Mouse (Mus musculus) forebrain, embryonic 11.5 days (tissue): ENCODE results near the gene Rapgef2. TPM values are rescaled to one million over a fixed set of nuclear protein-coding genes. Genes with fewer than 3 reads are reported as not detected.

Experiments
- ATAC-seq: fragments of 200-750 bp; cut with Nextera tagmentation; replicated peaks from 2 replicates; pipeline ENCODE4 v1.8.0; 2017; ENCODE audit warnings: moderate TSS enrichment; ENCODE audit not compliant: low FRiP score
- DNase-seq: peaks from one replicate; pipeline ENCODE4 v3.0.0-alpha.2; 2017; ENCODE audit warnings: low spot score
- H3K27ac ChIP-seq: fragments of 300-500 bp; sonication (generic); 2 replicates; pipeline ENCODE4 v1.5.1; 2014; ENCODE audit warnings: low read depth, low read length
- H3K27me3 ChIP-seq: fragments of 300-500 bp; sonication (generic); 2 replicates; pipeline ENCODE4 v1.6.1; 2014; ENCODE audit warnings: mild to moderate bottlenecking, low read length, mixed read lengths; ENCODE audit not compliant: control insufficient read depth, insufficient read depth
- H3K36me3 ChIP-seq: fragments of 300-500 bp; sonication (generic); 2 replicates; pipeline ENCODE4 v1.6.1; 2014; ENCODE audit warnings: mild to moderate bottlenecking, low read length, moderate library complexity, mixed read lengths; ENCODE audit not compliant: control insufficient read depth, insufficient read depth
- H3K4me1 ChIP-seq: fragments of 300-500 bp; sonication (generic); replicated peaks from 2 replicates; pipeline ENCODE4 v1.6.1; 2014; ENCODE audit warnings: low read length, mixed read lengths; ENCODE audit not compliant: control insufficient read depth, insufficient read depth
- H3K4me2 ChIP-seq: fragments of 300-500 bp; sonication (generic); 2 replicates; pipeline ENCODE4 v1.6.1; 2014; ENCODE audit warnings: low read depth, mild to moderate bottlenecking, low read length, moderate library complexity, mixed read lengths; ENCODE audit not compliant: severe bottlenecking
- H3K4me3 ChIP-seq: fragments of 300-500 bp; sonication (generic); 2 replicates; pipeline ENCODE4 v1.5.1; 2014; ENCODE audit warnings: low read depth, low read length
- H3K9ac ChIP-seq: fragments of 300-500 bp; sonication (generic); 2 replicates; pipeline ENCODE4 v1.6.1; 2014; ENCODE audit warnings: low read length
- H3K9me3 ChIP-seq: fragments of 300-500 bp; sonication (generic); 2 replicates; pipeline ENCODE4 v1.6.1; 2016; ENCODE audit warnings: low read length, mixed read lengths; ENCODE audit not compliant: control insufficient read depth
- WGBS: fragments of 180-500 bp; shearing (Covaris S2); extraction: QIAGEN DNeasy Blood & Tissue Kit; methylation state at CpG from one replicate; pipeline ENCODE4 v1.1.7; 2014; 5-methylcytosine and 5-hydroxymethylcytosine counted together
- polyA plus RNA-seq: library from polyadenylated mRNA; unstranded; fragments of >200 nt; fragmentation: Nextera tagmentation; extraction: Ambion mirVana; gene quantifications from 2 replicates; pipeline ENCODE4 v1.2.1, GENCODE M21; 2014

The Rapgef2 gene
- polyA plus RNA-seq, 1 experiment from 2014 or later = 8.5 TPM

- Histone ChIP-seq H3K9ac (no peak overlapping the region), H3K4me1 (0 out of 2 replicates have a peak, but pooled peaks cover 2% of the 10 kb centered on the region), H3K4me2 (no peak overlapping the region), H3K36me3 (no peaks in the 10 kb centered on the region), H3K27me3 (no peaks in the 10 kb centered on the region), H3K4me3 (no peak overlapping the region), H3K9me3 (no peaks in the 10 kb centered on the region), H3K27ac (no peak overlapping the region)
- WGBS = 69% methylated on average over 12 of the region's 12 CpGs
- DNase-seq (no peak), ATAC-seq (no peak)
Measured at GRCm38 (mm10) chr3:79270980-79271555, 15.2 kb downstream of the Rapgef2 start.

DNA sequence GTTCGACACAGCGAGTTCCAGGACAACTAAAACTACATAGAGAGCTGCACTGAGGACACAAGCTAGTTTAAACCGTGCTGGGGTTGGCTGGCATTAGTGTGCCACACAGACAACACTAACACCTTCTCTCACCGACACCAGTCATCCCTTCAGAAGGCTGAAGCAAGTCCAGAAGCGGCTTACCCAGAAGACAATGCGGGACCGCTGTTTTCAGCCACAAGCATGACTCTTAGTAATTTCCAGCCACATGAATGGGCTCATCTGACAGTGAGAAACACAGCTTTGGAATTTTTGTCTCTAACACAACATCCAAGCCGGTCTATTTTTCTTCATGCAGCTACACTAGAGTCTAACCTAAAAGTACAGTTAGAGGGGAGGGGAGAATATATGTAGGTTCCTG is 16.4 kb downstream of the Rapgef2 start:
- Histone ChIP-seq H3K4me3 (no peak overlapping the region), H3K9ac (no peak overlapping the region), H3K9me3 (no peaks in the 10 kb centered on the region), H3K27ac (no peak overlapping the region), H3K36me3 (no peaks in the 10 kb centered on the region), H3K27me3 (no peaks in the 10 kb centered on the region), H3K4me1 (0 out of 2 replicates have a peak, but pooled peaks cover 2% of the 10 kb centered on the region), H3K4me2 (no peak overlapping the region)
- WGBS = 90% methylated on average over 8 of the region's 8 CpGs
- DNase-seq = no peak
- ATAC-seq = no peak

GRCm38 (mm10) chr3:79266976-79267375 is 19.3 kb downstream of the Rapgef2 start:
- H3K27me3 ChIP-seq = no peaks in the 10 kb centered on the region
- WGBS = 89% methylated on average over 6 of the region's 6 CpGs

DNA sequence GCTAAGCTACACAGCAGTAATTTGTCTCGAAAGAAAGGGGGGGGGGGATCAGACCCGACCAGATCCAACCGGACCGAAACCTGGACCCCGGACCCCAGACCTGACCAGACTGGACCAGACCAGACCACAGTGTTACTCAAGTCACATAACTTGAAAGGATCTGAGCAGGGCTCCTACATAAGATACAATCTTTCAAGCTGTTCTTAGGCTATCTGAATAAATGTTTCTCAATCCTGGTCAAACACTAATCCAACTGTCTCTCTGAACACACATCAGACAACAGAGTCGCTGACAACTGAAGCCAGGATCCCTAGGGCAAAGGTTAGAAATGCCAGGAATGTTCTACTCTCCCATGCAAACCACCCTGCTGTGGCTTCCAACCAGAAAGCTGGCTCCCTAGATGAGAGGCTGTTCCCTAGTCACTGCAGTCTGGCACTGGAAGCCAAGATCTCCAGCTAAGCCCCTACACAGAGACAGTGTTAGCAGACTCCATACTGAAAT is 24.5 kb downstream of the Rapgef2 start:
- Histone ChIP-seq H3K27me3 (no peaks in the 10 kb centered on the region), H3K9ac (no peak overlapping the region), H3K4me3 (no peak overlapping the region), H3K4me1 (no peaks in the 10 kb centered on the region), H3K27ac (no peak overlapping the region), H3K9me3 (no peaks in the 10 kb centered on the region), H3K36me3 (no peaks in the 10 kb centered on the region), H3K4me2 (no peak overlapping the region)
- ATAC-seq = no peak
- DNase-seq = no peak
- WGBS = 82% methylated on average over 6 of the region's 6 CpGs

More at GRCm38 (mm10) chr3:79266976-79267375, 19.3 kb downstream of the Rapgef2 start:
- Histone ChIP-seq H3K4me3 (no peak overlapping the region), H3K9ac (no peak overlapping the region), H3K27ac (no peak overlapping the region), H3K4me2 (no peak overlapping the region), H3K9me3 (no peaks in the 10 kb centered on the region), H3K36me3 (no peaks in the 10 kb centered on the region), H3K4me1 (no peaks in the 10 kb centered on the region)
- DNase-seq (no peak), ATAC-seq (no peak)

DNA sequence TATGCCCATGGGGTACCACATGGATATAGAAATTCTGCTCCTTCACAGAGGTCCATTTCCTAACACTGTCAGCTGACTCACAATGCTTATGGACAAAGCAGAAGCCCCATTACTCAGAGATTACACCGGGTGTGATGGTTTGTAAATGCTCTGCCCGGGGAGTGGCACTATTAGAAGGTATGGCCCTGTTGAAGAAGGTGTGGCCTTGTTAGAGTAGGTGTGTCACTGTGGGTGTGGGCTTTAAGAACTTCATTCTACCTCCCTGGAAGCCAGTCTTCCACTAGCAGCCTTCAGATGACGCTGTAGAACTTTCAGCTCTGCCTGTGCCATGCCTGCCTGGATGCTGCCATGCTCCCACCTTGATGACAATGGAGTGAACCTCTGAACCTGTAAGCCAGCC is 32.3 kb downstream of the Rapgef2 start:
- Histone ChIP-seq H3K27me3 (no peaks in the 10 kb centered on the region), H3K9ac (no peak overlapping the region), H3K27ac (no peak overlapping the region), H3K4me2 (no peak overlapping the region), H3K36me3 (no peaks in the 10 kb centered on the region), H3K4me3 (no peak overlapping the region), H3K9me3 (no peaks in the 10 kb centered on the region; the same call in 1 of the 2 replicates), H3K4me1 (peaks cover 2% of the 10 kb centered on the region; the same call in 1 of the 2 replicates)
- no peak for DNase-seq
- WGBS = 95% methylated on average over 3 of the region's 3 CpGs
- ATAC-seq = no peak

GRCm38 (mm10) chr3:79253416-79253815 is 32.9 kb downstream of the Rapgef2 start:
- Histone ChIP-seq H3K27me3 (no peaks in the 10 kb centered on the region), H3K4me3 (no peak overlapping the region), H3K4me1 (peaks cover 2% of the 10 kb centered on the region; the same call in 1 of the 2 replicates), H3K36me3 (no peaks in the 10 kb centered on the region), H3K27ac (no peak overlapping the region), H3K9ac (no peak overlapping the region), H3K4me2 (no peak overlapping the region), H3K9me3 (no peaks in the 10 kb centered on the region; the same call in 1 of the 2 replicates)
- 73% methylated on average over 9 of the region's 9 CpGs for WGBS
- ATAC-seq (no peak), DNase-seq (no peak)

DNA sequence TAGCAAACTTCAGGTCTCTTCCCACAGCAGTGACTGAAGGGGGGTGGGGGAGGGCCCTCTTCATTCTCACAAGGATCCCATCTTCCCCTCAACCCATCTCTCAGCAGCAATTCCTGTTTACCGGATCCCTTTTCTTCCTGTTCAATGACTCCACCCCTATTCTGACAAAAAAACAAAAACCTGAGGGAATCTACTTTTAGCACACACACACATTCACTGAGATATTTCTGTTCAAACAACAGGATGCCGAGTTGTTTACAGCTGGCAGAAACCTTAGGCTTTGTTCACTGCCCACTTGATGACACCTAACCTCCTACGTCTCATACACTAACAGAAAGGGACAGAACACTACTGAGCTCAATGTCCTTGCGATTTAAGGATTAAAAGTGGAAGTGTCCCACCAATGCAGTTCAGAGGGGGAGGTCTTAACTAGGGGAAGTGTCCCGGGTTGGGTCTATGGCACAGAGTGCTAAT is 33.4 kb downstream of the Rapgef2 start:
- no peaks in the 10 kb centered on the region for H3K36me3 ChIP-seq
- no peak overlapping the region for H3K27ac ChIP-seq
- no peak for ATAC-seq
- H3K4me2 ChIP-seq = no peak overlapping the region
- no peaks in the 10 kb centered on the region for H3K27me3 ChIP-seq
- no peaks in the 10 kb centered on the region; the same call in 1 of the 2 replicates for H3K9me3 ChIP-seq
- WGBS = 57% methylated on average over 5 of the region's 5 CpGs
- peaks cover 2% of the 10 kb centered on the region; the same call in 1 of the 2 replicates for H3K4me1 ChIP-seq
- H3K4me3 ChIP-seq = no peak overlapping the region
- no peak for DNase-seq
- H3K9ac ChIP-seq = no peak overlapping the region

GRCm38 (mm10) chr3:79249955-79250354 is 36.4 kb downstream of the Rapgef2 start:
- ATAC-seq (no peak), DNase-seq (no peak)
- H3K36me3 ChIP-seq = no peaks in the 10 kb centered on the region
- peaks cover 2% of the 10 kb centered on the region; the same call in 1 of the 2 replicates for H3K4me1 ChIP-seq
- H3K9me3 ChIP-seq = no peaks in the 10 kb centered on the region; the same call in 1 of the 2 replicates
- no peak overlapping the region for H3K27ac ChIP-seq
- no peak overlapping the region for H3K9ac ChIP-seq
- WGBS = 84% methylated on average over 1 of the region's 1 CpGs
- no peak overlapping the region for H3K4me2 ChIP-seq
- H3K4me3 ChIP-seq = no peak overlapping the region
- no peaks in the 10 kb centered on the region for H3K27me3 ChIP-seq
